Mouse (Mus musculus) kidney, adult 8-10 months (tissue): ENCODE results near the gene Nid2.
A peak's percentile ranks its signal among the peaks of the same experiment; 100 is the strongest.

Experiments
- DNase-seq, 2 experiments: peaks; one replicate each; pipeline ENCODE4 v3.0.0; 2022

The Nid2 gene

DNA sequence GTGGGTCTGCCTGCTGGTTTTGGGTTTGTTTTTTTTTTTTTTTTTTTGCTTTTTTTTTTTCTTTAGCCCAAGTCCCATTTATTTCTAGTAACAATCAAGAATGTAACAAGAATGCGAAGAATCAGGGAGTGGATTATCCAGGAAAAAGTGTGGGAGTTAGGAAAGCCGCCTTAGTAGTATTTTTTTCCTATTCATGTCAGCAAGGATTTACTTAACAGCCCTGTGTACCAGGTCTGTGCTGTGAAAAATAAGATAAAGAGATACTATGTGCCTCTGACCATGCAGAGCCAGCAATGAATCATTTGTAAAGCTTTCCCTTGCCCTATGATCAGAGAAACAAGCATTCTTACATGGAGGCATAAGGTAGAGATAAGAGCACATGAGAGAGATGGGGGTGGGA is 4.8 kb upstream of the Nid2 start:
- DNase-seq = no peak

DNA sequence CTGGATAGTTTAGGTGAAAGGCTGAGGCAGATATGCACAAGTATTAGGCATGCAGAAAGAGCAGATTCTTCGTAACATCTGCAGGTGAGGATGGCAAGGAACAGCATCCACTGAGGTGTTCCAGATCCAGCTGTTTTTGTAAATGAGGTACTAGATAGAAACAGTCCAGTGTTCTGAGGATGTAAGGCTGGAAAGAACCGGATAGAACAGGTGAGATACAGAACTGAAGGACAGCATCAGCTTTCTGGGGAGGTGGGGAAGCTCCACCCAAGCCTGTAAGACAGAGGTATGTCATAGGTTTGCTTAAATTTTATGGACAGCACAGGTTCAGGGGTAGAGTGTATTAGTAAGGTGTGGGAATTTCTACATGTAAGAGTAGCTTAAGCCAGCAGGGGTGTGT is 4.3 kb upstream of the Nid2 start:
- no peak for DNase-seq

DNA sequence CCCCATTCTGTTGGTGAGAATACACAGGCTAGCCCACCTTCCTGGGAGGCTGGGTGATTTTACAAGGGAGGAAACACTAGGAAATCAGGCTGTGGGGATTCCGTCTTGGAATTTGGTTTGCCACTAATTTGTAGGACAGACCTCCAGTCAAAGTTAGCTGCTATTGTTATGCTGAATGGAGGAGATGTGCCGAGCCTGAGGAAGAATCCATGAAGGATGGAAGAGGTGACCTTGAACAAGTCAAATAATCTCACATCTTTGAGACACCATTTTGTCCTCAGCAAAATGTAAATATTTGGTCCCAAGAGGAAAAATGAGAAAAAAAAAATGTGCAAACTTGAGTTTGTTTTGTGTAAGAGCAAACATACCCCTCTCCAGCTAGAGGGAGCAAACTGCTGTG is 1.3 kb upstream of the Nid2 start:
- DNase-seq = no peak

- no peak for DNase-seq
Measured at GRCm38 (mm10) chr14:19750411-19751024, 547 bp upstream of the Nid2 start.

- DNase-seq = no peak
Measured at GRCm38 (mm10) chr14:19752276-19752675, 1.2 kb downstream of the Nid2 start.

DNA sequence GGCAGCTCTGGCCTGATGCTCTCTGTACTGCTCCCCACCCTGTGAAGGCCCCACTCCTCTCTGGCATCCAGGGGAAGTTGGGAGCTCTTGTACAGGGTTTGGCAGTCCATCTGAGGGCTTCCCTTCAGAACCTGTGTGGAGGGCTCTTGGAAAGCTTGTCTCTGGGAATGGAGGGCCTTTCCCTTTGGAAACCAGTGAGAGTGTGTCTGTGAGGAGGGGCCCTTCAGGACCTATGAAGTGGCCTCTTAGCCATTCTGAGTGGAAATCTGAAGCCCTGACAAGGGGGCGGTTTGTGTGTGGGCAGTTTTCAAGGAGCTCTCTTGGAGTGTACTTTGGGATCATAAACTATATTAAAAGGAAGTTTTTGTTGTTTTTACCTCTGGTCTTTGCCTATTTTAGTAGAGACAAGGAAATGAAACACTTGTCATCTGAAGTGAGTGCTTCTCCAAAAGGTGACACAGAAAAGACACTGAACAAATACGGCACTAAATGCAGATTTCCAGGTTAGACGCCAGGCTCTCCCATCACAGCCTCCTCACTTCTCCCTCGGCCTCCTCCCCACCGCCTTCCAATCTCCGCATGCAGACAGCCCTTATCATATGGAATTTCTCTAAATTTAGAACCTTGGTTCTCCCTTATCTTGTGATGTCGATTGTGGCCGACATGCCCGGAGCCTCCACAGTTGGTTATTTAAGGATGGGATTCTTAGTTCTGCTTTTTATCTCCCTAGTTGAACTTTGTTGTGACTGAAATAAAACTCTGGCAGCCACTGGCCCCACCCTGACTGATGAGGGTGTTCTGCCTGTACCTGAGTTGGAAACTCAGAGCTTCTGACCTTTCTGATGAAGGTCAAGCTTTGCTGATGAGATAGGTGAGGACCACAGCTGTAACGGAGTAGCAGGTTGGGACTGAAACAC is 8.5 kb downstream of the Nid2 start:
- DNase-seq = no peak

DNA sequence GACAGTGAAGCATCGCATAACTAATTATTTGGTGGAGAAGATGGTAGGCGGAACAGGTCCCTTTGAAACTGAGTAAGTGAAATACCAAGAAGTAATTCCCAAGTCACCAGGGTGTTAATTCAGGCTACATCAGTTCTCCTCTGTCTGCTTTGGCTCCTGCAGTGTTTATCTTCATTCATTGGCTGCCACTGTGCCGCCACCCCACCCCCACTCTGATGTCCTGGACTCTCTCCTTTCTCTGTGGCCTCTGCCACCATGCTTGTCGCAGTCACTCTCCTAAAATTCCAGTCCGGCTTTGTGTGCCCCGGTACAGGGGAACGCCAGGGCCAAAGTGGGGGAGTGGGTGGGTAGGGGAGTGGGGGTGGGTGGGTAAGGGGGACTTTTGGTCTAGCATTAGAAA is 9.7 kb downstream of the Nid2 start:
- no peak for DNase-seq

- DNase-seq = no peak
Measured at GRCm38 (mm10) chr14:19762014-19762413, 10.9 kb downstream of the Nid2 start.

DNA sequence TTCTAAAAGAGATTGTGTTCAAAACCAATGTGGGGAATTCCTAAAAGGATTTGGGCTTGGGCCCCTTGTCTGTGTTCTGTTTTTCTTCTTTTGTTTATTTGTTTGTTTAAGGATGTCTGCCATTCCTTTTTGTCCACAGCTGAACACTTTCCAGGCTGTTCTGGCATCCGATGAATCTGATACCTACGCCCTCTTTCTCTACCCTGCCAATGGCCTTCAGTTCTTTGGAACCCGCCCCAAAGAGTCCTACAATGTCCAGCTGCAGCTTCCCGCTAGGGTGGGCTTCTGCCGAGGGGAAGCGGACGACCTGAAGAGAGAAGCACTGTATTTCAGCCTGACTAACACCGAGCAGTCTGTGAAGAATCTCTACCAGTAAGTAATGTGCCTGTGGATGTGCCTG is 12.5 kb downstream of the Nid2 start:
- DNase-seq = no peak

GRCm38 (mm10) chr14:19764331-19764730 is 13.3 kb downstream of the Nid2 start:
- DNase-seq = no peak

DNA sequence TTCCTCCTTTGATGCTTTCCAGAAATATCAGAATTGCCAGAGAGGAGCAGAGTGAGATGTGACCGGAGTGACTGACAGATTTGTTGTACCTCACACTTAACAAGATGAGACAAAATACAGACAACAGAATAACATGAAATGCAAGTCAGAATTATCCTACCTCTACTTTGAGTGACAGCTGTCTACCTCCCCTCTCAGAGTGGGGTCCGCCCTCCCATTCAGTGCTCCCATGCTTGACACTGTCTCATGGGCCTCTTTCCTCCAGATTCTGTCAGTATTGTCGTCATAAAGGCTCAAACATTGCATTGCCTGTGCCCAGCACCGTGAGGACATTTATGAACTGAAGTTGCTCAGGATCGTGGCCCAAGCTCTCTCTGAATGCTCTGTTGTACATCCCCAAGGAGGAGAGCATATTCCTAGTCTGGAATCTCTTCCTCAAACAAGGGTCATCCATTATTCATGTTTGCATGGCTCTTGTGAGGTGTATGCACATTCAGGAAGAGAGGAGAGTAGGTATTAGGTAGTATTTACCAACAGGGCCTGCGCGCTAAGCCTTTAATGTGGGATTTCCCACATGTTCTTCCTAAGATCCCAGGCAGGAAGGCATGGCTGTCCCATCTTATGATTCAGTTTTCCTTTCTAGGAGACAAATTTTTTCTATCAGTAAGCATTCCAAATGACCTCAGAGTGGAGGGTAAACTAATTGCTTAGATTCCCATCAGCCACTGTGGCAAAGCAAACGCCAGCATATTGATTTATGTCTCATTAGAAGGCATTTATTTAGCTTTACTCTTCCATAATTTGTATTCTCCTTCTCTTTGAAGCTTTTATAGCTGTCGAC is 14.7 kb downstream of the Nid2 start:
- no peak for DNase-seq

GRCm38 (mm10) chr14:19766380-19766649 is 15.2 kb downstream of the Nid2 start:
- DNase-seq = no peak

DNA sequence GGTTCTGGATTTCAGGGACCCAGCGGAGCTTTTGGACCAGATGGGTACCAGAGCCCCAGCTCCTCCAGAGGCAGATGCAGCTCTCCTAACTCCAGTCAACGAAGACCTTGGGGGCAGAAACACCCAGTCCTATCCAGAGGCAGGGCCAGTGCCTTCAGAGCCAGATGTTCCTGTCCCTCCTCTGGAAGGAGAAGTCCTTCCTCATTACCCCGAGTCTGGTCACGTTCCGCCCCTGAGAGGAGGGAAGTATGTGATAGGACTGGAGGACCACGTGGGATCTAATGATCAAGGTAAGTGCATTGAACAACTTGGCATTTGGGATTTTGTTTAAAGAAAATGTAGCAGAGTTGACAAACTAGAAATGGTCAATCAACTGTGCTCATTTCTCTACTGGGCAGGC is 17.6 kb downstream of the Nid2 start:
- no peak for DNase-seq

- peak in 1 of 2 experiments; percentile 39 for DNase-seq
Measured at GRCm38 (mm10) chr14:19769441-19770200, 18.6 kb downstream of the Nid2 start.

DNA sequence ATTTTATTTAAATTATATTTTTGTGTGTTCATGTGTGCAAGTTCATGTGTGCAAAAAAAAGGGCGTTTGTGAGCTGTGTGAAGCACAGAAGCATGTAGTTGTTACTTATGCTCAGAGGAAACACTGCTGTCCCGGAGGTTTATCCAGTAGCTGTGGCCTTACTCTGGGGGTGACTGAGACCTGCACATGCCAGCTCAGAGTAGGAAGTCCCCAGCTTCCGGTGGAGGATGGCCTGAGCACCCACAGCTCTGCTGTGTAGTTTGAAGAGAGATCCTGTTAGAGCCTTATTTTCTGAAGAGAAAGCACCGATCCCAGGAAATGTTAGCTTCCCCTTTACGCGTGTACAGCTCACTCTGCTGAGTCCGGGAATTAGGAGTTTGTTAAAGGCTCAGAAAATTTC is 20.1 kb downstream of the Nid2 start:
- DNase-seq = no peak

- no peak for DNase-seq
Measured at GRCm38 (mm10) chr14:19774036-19774628, 23.1 kb downstream of the Nid2 start.

DNA sequence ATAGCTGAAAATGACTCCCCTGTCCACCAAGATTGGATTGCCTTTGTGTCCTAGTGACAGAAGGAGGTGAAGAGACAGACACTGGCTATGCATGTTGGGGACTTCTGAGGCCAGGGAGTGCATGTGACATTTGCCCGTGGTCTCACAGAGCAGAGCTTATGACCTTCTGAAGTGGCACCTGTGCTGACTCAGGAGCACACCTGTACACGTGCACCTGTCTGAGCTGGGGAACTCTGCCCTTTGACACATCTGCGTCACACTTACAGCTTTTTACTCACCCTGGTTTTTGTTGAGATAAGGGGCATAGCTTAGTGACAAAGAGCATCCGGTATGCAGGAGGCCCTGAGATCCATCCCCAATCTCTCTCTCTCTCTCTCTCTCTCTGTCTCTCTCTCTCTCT is 24.4 kb downstream of the Nid2 start:
- DNase-seq = no peak

DNA sequence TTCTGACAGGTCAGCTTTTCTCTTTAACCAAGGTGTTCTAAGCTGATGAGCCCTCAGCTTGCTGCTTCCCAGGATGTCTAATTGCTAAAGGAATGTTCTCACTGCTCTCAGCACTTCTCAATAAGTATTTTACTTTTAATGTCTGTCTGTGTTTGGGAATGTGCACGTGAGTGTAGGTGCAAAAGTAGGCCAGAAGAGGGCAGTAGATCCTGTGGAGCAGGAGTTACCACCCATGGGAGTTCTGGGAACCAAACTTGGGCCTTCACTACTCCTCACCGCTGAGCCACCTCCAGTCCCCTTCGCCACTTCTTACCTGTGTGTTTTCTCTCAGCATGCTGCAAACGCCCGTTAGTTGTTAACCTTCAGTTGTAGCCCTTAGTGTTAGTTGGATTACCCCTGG is 25.1 kb downstream of the Nid2 start:
- no peak for DNase-seq

GRCm38 (mm10) chr14:19776890-19777289 is 25.8 kb downstream of the Nid2 start:
- DNase-seq = peak; percentile 76 to 87

GRCm38 (mm10) chr14:19777365-19777764 is 26.3 kb downstream of the Nid2 start:
- no peak for DNase-seq

DNA sequence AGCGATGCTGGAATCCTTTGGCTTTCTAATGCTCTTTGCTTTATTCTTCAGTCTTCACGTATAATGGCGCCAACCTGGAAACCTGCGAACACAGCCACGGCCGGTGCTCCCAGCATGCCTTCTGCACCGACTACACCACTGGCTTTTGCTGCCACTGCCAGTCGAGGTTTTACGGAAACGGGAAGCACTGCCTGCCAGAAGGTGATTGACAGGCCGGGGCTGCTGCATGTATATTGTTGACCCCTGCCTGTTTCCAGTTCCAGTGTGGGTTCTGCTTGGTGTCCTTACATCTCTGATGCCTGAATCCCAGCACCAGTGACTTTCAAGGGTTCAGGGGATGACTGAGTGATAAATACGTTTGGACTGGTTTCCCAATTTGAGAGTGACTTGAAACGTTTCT is 26.9 kb downstream of the Nid2 start:
- DNase-seq = no peak

GRCm38 (mm10) chr14:19785797-19786588 is 34.9 kb downstream of the Nid2 start:
- no peak for DNase-seq
